17 mouse cellular contexts compared by ENCODE assay signal in the genomic region with DNA sequence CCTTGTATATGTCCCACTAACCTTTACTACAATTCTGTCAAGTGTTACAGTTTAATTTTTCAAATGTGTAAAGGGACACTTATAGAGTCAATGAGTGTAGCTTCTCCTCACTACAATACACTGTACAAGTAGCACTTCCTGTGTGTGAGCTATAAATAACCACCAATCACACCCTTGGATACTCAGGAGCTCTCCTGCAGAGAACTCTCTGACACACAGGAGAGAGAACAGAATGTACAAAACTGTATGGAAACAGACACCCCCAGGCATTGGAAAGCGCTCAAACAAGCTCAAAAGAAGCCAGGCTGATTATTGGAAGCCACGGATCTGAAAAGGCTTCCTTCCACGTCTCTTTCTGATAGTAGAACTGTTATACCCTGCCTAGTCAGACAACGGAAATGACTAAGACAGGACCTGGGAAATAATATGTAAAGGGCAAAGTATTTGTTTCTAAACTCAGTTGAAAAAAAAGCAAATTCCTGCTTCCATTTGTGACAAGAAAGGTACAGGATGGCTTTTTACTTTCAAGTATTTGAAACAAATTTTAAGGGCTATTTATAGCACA.
DNase-seq lines count a peak whose midpoint lies in the region; ATAC-seq and TF ChIP-seq lines count a peak whose summit lies in the region.
"Had no signal": no experiment of that assay in that cellular context is flagged by ENCODE, and none has a peak within 500 bp of the region (broad histone marks: within the 10 kb centered on the region; RNA-seq: fewer than 3 reads in every experiment).

No protein-coding gene starts in this region.

- ATAC-seq in embryonic facial prominence, embryonic 14.5 days (ENCODE audit: low read depth) = no peak
- ATAC-seq in heart, postnatal 0 days (ENCODE audit: insufficient read depth, low read depth) = peak; percentile 68
- ATAC-seq in heart, embryonic 11.5 days (replicated peaks; ENCODE audit: insufficient number of reproducible peaks, low FRiP score, low TSS enrichment) = no peak
- ATAC-seq in CD4-positive, CD25-positive, alpha-beta regulatory T cell, adult 4 months = peak; percentile 83
- no peak for ATAC-seq in kidney, embryonic 14.5 days (ENCODE audit: low FRiP score, low TSS enrichment)

- H3K4me2 ChIP-seq in embryonic facial prominence, embryonic 14.5 days (ENCODE audit: low read depth, low read length) = no peak overlapping the region
- H3K4me2 ChIP-seq in heart, postnatal 0 days (ENCODE audit: low read depth, low read length) = no peak overlapping the region
- H3K4me2 ChIP-seq in heart, embryonic 11.5 days = no peak overlapping the region
- H3K4me2 ChIP-seq in kidney, embryonic 14.5 days (replicated peaks; ENCODE audit: low read depth, low read length) = no peak overlapping the region
- H3K4me2 ChIP-seq: limb, embryonic 15.5 days; midbrain, embryonic 12.5 days; neural tube, embryonic 13.5 days had no signal

- no peaks in the 10 kb centered on the region for H3K4me1 ChIP-seq in embryonic facial prominence, embryonic 14.5 days (ENCODE audit: control insufficient read depth, insufficient read depth, low read length)
- no peaks in the 10 kb centered on the region for H3K4me1 ChIP-seq in embryonic facial prominence, embryonic 10.5 days
- no peaks in the 10 kb centered on the region for H3K4me1 ChIP-seq in heart, postnatal 0 days (ENCODE audit: control insufficient read depth, insufficient read depth)
- H3K4me1 ChIP-seq in heart, embryonic 11.5 days (ENCODE audit: control insufficient read depth, insufficient read depth, low read length) = no peaks in the 10 kb centered on the region
- no peaks in the 10 kb centered on the region for H3K4me1 ChIP-seq in kidney, embryonic 14.5 days (ENCODE audit: control insufficient read depth, insufficient read depth, low read length)
- H3K4me1 ChIP-seq: limb, embryonic 15.5 days; midbrain, embryonic 12.5 days; neural tube, embryonic 13.5 days had no signal

- H3K4me3 ChIP-seq in embryonic facial prominence, embryonic 14.5 days (ENCODE audit: low read depth, low read length) = no peak overlapping the region
- no peak overlapping the region for H3K4me3 ChIP-seq in embryonic facial prominence, embryonic 10.5 days
- no peak overlapping the region for H3K4me3 ChIP-seq in heart, postnatal 0 days (ENCODE audit: low read depth, low read length)
- H3K4me3 ChIP-seq in heart, embryonic 11.5 days (ENCODE audit: low read depth, low read length) = no peak overlapping the region
- H3K4me3 ChIP-seq in kidney, embryonic 14.5 days (ENCODE audit: low read length) = no peak overlapping the region
- H3K4me3 ChIP-seq: limb, embryonic 15.5 days; midbrain, embryonic 12.5 days; neural tube, embryonic 13.5 days had no signal

- H3K27ac ChIP-seq in embryonic facial prominence, embryonic 14.5 days (replicated peaks; ENCODE audit: low read depth, low read length) = no peak overlapping the region
- no peak overlapping the region for H3K27ac ChIP-seq in embryonic facial prominence, embryonic 10.5 days (replicated peaks)
- H3K27ac ChIP-seq in heart, postnatal 0 days (ENCODE audit: low read depth) = no peak overlapping the region
- no peak overlapping the region for H3K27ac ChIP-seq in heart, embryonic 11.5 days (ENCODE audit: low read depth, low read length)
- no peak overlapping the region for H3K27ac ChIP-seq in kidney, embryonic 14.5 days (ENCODE audit: low read depth, low read length)
- H3K27ac ChIP-seq: limb, embryonic 15.5 days; midbrain, embryonic 12.5 days; neural tube, embryonic 13.5 days had no signal

- 58% methylated on average over 4 of the region's 4 CpGs for WGBS in embryonic facial prominence, embryonic 14.5 days
- 68% methylated on average over 4 of the region's 4 CpGs for WGBS in embryonic facial prominence, embryonic 10.5 days
- 47% methylated on average over 4 of the region's 4 CpGs for WGBS in heart, postnatal 0 days
- 69% methylated on average over 4 of the region's 4 CpGs for WGBS in heart, embryonic 11.5 days (ENCODE audit: insufficient replicate concordance)
- WGBS in kidney, embryonic 14.5 days = 84% methylated on average over 4 of the region's 4 CpGs

- no peak for TF ChIP-seq CTCF in heart, postnatal 0 days (IDR thresholded peaks at IDR 0.05; ENCODE audit: low read depth)

- H3K9ac ChIP-seq in embryonic facial prominence, embryonic 14.5 days (ENCODE audit: low read depth, low read length) = no peak overlapping the region
- no peak overlapping the region for H3K9ac ChIP-seq in heart, postnatal 0 days (replicated peaks; ENCODE audit: low read depth, low read length)
- H3K9ac ChIP-seq in heart, embryonic 11.5 days (ENCODE audit: low read depth, low read length) = no peak overlapping the region
- H3K9ac ChIP-seq in kidney, embryonic 14.5 days (ENCODE audit: low read depth, low read length) = no peak overlapping the region
- H3K9ac ChIP-seq: limb, embryonic 15.5 days; midbrain, embryonic 12.5 days; neural tube, embryonic 13.5 days had no signal

- H3K36me3 ChIP-seq in embryonic facial prominence, embryonic 14.5 days (ENCODE audit: control insufficient read depth, insufficient read depth, low read length) = no peaks in the 10 kb centered on the region
- H3K36me3 ChIP-seq in embryonic facial prominence, embryonic 10.5 days (replicated peaks) = no peaks in the 10 kb centered on the region
- no peaks in the 10 kb centered on the region for H3K36me3 ChIP-seq in heart, postnatal 0 days (replicated peaks; ENCODE audit: control insufficient read depth, insufficient read depth, low read length)
- no peaks in the 10 kb centered on the region for H3K36me3 ChIP-seq in heart, embryonic 11.5 days (ENCODE audit: control insufficient read depth, insufficient read depth, low read length)
- H3K36me3 ChIP-seq in kidney, embryonic 14.5 days (ENCODE audit: control insufficient read depth, insufficient read depth, low read length) = no peaks in the 10 kb centered on the region
- H3K36me3 ChIP-seq: limb, embryonic 15.5 days; midbrain, embryonic 12.5 days; neural tube, embryonic 13.5 days had no signal

- DNase-seq in embryonic facial prominence, embryonic 14.5 days (ENCODE audit: low spot score) = peak; percentile 32
- no peak for DNase-seq in embryonic facial prominence, embryonic 10.5 days (ENCODE audit: low spot score)
- DNase-seq in heart, postnatal 0 days (ENCODE audit: low spot score) = peak; percentile 21
- peak; percentile 28 for DNase-seq in fat pad, adult 2 months (ENCODE audit: extremely low read depth, low read depth, low spot score)
- DNase-seq in spleen, postnatal 14 days (ENCODE audit: low spot score in 2 of 2) = no peak
- DNase-seq: cerebellum, postnatal 25 days; gastrocnemius, postnatal 14 days; kidney, adult 11 months; lung, postnatal 10 days; retina, postnatal 1 day; thymus, adult 18-20 months had no signal

- H3K9me3 ChIP-seq in embryonic facial prominence, embryonic 14.5 days (ENCODE audit: control insufficient read depth, low read length) = no peaks in the 10 kb centered on the region
- no peaks in the 10 kb centered on the region for H3K9me3 ChIP-seq in embryonic facial prominence, embryonic 10.5 days
- H3K9me3 ChIP-seq in heart, postnatal 0 days (replicated peaks; ENCODE audit: control insufficient read depth, low read length) = no peaks in the 10 kb centered on the region
- no peaks in the 10 kb centered on the region for H3K9me3 ChIP-seq in heart, embryonic 11.5 days (replicated peaks; ENCODE audit: control insufficient read depth, low read length)
- no peaks in the 10 kb centered on the region for H3K9me3 ChIP-seq in kidney, embryonic 14.5 days (ENCODE audit: control insufficient read depth, low read length)
- H3K9me3 ChIP-seq: limb, embryonic 15.5 days; midbrain, embryonic 12.5 days; neural tube, embryonic 13.5 days had no signal

- no peaks in the 10 kb centered on the region for H3K27me3 ChIP-seq in embryonic facial prominence, embryonic 14.5 days (replicated peaks; ENCODE audit: control insufficient read depth, insufficient read depth, low read length)
- H3K27me3 ChIP-seq in embryonic facial prominence, embryonic 10.5 days (replicated peaks; ENCODE audit: low read depth, poor library complexity, severe bottlenecking) = no peaks in the 10 kb centered on the region
- no peaks in the 10 kb centered on the region for H3K27me3 ChIP-seq in heart, postnatal 0 days (ENCODE audit: control insufficient read depth, insufficient read depth, low read length)
- no peaks in the 10 kb centered on the region for H3K27me3 ChIP-seq in heart, embryonic 11.5 days (ENCODE audit: control insufficient read depth, insufficient read depth, low read length)
- H3K27me3 ChIP-seq in kidney, embryonic 14.5 days (ENCODE audit: control insufficient read depth, insufficient read depth, low read length) = no peaks in the 10 kb centered on the region
- H3K27me3 ChIP-seq: limb, embryonic 15.5 days; midbrain, embryonic 12.5 days; neural tube, embryonic 13.5 days had no signal

- TF ChIP-seq EP300 in heart, postnatal 0 days (IDR thresholded peaks at IDR 0.05; ENCODE audit: low read depth) = 0 out of 2 replicates have a peak, but pooled peaks have one; percentile 27

Comparison
In these comparisons a context has a peak if more than half of its experiments do, and no peak if none do; other contexts are left out.
1. ATAC-seq: peak in heart, postnatal 0 days (single experiment) and CD4-positive, CD25-positive, alpha-beta regulatory T cell, adult 4 months (single experiment); none in embryonic facial prominence, embryonic 14.5 days (single experiment), heart, embryonic 11.5 days (single experiment) and kidney, embryonic 14.5 days (single experiment).
2. DNase-seq: peak in embryonic facial prominence, embryonic 14.5 days (single experiment), heart, postnatal 0 days (single experiment) and fat pad, adult 2 months (single experiment); none in embryonic facial prominence, embryonic 10.5 days (single experiment) and spleen, postnatal 14 days (0 of 2).